Mouse (Mus musculus): ENCODE results near the gene Mex3d.

Gene Mex3d

GRCm38 (mm10) chr10:80412656-80413541 lies 25.4 kb upstream of the Mex3d start:
- no peak for DNase-seq

- DNase-seq: no peak
These were observed 20.5 kb upstream of the Mex3d start for GRCm38 (mm10) chr10:80407924-80408323.

- peak; percentile 94 for DNase-seq
These were observed 19.4 kb upstream of the Mex3d start, which contains the start of gene Uqcr11 for GRCm38 (mm10) chr10:80406684-80407501. Gene Uqcr11, minus strand, starts transcription at chr10:80406830.

- no peak for DNase-seq
These were observed 18.2 kb upstream of the Mex3d start for GRCm38 (mm10) chr10:80405481-80406173.

- DNase-seq: peak in 1 of 2 experiments; percentile 54
These were observed 15.7 kb upstream of the Mex3d start for GRCm38 (mm10) chr10:80403044-80403692.

GRCm38 (mm10) chr10:80400704-80401161 lies 13.3 kb upstream of the Mex3d start:
- DNase-seq: no peak

- no peak for DNase-seq
These were observed 12.7 kb upstream of the Mex3d start for GRCm38 (mm10) chr10:80399973-80400703.

GRCm38 (mm10) chr10:80399191-80399972 lies 11.9 kb upstream of the Mex3d start, which contains the start of gene Mbd3:
Gene Mbd3, minus strand, starts transcription at chr10:80399550.
- peak; percentile 99 to 100 for DNase-seq

- peak; percentile 97 to 98 for DNase-seq
These were observed 11.3 kb upstream of the Mex3d start for GRCm38 (mm10) chr10:80398719-80399190.

GRCm38 (mm10) chr10:80398174-80398535 lies 10.7 kb upstream of the Mex3d start:
- no peak for DNase-seq

GRCm38 (mm10) chr10:80397524-80398173 lies 10.2 kb upstream of the Mex3d start:
- no peak for DNase-seq

GRCm38 (mm10) chr10:80396822-80397523 lies 9.5 kb upstream of the Mex3d start:
- DNase-seq: no peak

GRCm38 (mm10) chr10:80395025-80395627 lies 7.7 kb upstream of the Mex3d start:
- DNase-seq: no peak

GRCm38 (mm10) chr10:80392687-80393086 lies 5.2 kb upstream of the Mex3d start:
- DNase-seq: peak; percentile 65 to 67

- DNase-seq: peak in 1 of 2 experiments; percentile 49
These were observed 3.2 kb upstream of the Mex3d start for GRCm38 (mm10) chr10:80390697-80391096.

GRCm38 (mm10) chr10:80389185-80389708 lies 1.8 kb upstream of the Mex3d start:
- no peak for DNase-seq

- DNase-seq: no peak
These were observed 1.3 kb upstream of the Mex3d start for GRCm38 (mm10) chr10:80388731-80389130.

- DNase-seq: no peak
These were observed 556 bp downstream of the Mex3d start for GRCm38 (mm10) chr10:80386735-80387471.
